Mouse (Mus musculus) layer of hippocampus, adult 18-20 months (tissue): ENCODE data around the gene Sytl1. TPM values are rescaled to one million over a fixed set of nuclear protein-coding genes. Genes with fewer than 3 reads are reported as not detected.

Source experiments
- DNase-seq, 2 experiments: peaks; one replicate each; pipeline ENCODE4 v3.0.0; 2022; ENCODE audit warnings: low spot score in 2 of 2
- total RNA-seq, 2 experiments: library from RNA; stranded (reverse); gene quantifications; 2 replicates each; pipeline ENCODE4 v1.2.3; 2021

Gene Sytl1
- total RNA-seq, 2 experiments from 2014 or later = 0.68 to 1.6 TPM

DNA sequence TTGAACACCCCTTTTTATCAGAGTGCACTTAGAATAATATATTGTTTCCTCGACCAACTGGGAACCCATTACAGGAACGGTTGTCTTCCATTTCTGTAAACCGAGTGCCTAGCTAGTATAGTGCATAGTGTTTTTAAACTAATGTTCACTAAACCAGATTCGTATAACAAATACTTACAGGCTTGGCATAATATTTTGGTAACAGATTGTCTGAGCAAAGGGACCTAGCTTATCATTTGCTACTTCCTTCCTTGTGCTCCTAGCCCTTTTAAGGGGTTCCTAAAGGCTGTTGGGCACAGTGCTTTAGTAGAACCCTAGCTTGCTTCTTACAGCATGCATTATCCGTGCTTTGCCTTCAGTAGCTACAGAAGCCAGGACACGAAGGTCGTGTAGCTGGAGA lies 18.6 kb upstream of the Sytl1 start:
- DNase-seq = no peak

DNA sequence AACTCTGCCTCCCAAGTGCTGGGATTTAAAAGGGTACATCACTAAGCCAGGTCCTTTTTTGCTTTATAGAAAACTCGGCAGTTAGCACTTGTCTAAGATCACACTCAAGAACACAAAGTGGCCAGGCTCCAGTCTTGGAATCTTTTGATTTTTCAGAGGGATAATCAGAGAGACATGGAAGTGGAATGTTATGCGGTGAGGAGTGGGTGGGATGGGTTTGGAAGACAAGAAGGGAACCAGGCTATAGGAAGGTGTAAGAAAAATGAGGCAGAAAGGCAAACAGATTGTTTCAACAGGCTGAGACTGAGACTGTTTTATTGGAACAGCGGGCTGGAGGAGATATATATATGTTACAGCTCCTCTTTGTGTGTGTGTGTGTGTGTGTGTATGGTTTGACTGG lies 15.6 kb upstream of the Sytl1 start:
- no peak for DNase-seq

DNA sequence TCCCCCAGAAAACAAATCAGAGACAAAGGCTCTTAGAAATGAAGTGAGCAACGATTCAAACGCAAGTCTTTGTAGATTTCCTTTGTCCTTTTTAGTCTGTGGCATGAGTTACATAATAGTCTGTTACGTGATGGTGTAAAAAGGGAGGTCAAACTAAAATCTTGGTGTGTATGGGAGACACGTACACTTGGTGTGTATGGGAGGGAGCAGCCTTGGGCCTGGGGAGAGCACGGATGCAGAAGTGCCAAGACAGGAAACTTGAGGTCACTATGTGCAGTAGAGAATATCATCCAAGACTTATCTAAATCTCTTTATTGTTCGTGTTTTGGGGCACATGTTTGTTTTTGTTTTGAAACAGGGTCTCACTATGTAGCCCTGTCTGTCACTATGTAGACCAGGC lies 15.2 kb upstream of the Sytl1 start:
- no peak for DNase-seq

DNA sequence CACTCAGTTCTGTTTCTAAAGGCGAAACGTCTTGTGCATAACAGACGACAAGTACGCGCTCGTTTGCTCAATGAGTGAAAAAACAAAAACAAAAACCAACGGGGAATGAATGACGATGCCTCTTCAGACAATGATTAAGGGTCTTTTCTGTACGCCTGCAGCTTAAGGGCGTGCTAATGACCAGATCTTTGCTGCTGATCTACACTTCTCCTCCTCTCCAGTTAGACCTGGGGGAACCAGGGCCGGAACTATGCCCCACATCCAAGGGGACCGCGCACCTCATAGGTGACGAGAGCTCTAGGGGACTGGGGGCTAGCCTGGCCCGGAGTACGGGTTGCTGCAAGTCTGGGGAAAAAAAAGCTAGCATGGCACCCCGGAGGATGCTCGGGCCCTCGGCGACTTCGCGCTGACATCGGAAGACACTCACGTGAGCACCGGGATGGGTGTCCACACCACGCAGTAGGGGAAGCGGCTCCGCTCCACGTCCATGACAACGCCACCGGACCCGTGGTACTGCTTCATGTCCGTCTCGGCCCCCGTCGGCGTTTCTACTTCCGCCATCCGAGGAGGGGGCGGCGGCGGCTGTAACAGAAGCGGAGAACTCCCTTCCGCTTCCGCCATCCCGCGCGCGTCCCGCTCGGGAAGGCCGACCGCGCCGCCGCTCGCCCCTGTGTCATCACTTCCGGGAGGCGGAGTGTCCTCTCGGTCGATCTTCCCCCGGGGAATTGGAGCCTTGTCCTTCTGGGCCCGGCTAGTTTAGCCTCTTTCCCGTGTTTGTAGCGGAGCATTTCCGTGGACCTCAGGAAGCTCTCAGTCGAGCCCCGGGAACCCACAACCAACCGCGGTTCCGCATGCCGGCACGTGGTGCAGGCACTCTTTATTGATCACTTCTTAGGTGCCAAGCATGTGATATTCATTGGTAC lies 14.5 kb upstream of the Sytl1 start, which contains the start of gene Tmem222:
Gene Tmem222, minus strand, starts transcription at position 689 of the 923 bp plus-strand sequence.
- DNase-seq = peak; percentile 97

DNA sequence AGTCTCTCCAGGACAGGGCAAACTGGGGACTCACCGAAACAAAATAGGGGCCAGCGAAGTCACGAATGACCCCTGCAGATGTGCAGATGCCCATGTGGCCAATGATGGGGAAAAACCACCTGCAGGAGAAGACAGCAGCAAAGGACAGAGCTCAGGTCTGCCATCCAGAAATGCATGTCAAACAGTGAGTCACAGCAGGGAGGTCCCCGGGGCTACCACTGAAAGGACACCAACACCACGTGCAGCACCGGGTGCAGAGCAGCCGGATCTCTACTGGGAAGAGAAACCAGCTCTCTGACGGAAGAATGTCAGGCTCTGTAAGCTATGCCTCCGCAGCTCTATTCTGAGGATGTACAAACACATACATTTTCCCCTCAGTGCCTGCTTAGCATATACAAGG lies 8.0 kb upstream of the Sytl1 start:
- no peak for DNase-seq

DNA sequence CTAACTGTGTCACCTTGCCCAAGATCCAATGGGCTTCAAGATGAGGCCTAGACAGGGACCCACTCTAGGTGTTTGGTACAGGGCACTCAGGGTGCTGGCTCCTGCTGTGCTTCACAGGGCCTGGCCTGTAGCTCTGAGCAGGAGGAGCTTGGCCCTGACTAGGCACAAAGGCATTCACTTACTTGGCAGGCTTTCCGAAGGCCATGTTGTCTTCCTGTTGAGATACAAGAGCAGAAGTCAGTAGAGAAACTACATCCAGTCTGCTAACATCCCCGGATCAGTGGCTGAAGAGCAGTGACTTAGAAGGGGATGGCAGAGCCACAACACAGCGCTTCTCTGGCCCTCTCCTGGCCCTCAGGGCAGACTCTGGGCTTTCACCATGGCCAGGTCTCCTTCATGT lies 6.7 kb upstream of the Sytl1 start:
- DNase-seq = no peak

DNA sequence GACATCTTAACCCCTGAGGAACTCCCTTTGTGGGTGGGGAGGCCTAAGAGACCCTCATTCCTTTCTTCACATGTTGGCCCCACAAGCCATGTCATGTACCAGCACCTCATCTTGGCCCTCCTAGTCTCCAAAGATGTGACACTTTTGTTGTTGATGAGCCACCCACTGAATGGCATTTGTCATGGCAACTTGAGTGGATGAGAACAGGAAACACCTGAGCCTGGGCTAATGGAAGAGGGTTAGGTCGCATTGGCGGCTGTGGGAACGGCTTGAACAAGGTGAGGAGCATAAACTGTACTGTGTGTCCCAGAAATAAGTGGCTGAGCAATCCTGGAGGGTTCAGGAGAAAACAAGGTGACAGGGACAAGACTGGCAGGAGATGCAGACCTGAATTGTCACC lies 6.0 kb upstream of the Sytl1 start:
- DNase-seq = no peak

DNA sequence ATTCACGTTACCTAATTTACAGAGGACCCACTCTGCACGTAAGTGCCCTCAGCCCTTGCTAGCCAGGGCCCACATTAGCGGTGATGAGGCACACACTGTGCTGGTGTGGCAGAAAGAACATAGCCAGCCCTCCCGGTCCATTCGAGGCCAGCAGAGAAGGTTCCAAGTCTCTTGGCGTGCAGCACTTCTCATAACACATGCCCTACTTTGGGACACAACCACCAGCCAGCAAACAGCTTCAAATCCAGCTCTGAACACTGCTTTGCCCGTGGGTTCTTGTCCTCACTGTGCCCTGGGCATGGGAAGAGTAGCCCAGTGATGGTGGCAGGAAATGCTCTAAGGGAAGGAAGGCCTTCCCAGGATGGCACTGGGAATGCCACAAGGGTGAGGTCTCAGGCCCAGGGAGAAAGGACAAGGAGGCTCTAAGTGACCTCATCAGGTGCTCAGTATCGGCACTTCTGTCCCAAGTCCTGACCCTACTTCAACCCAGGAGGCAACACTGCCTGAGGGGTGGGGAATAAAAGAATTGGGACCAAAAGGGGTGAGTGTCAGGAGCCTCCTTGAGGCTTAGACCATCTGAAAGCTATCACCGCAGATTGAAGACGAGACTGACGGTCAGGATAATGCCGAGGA lies 3.5 kb upstream of the Sytl1 start:
- DNase-seq = no peak

DNA sequence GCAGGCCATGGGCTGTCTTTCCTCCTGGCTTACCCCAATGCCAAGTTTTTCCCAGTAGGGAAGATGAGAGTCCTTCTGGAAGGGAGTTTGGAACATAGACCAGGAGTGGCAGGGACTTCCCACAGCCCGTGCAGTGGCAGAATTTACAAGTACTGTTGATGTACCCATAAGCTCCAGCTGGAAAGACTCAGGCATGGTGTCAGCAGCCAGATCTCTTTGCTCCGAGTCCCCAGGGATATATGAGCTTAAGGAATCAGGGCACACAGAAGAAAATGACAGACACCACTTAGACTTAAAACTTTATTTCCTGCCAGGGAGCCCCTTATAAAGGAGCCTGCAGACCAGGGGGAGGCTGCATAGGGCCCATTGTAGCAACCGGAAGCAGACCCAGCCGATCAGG lies 2.8 kb upstream of the Sytl1 start:
- DNase-seq = no peak

DNA sequence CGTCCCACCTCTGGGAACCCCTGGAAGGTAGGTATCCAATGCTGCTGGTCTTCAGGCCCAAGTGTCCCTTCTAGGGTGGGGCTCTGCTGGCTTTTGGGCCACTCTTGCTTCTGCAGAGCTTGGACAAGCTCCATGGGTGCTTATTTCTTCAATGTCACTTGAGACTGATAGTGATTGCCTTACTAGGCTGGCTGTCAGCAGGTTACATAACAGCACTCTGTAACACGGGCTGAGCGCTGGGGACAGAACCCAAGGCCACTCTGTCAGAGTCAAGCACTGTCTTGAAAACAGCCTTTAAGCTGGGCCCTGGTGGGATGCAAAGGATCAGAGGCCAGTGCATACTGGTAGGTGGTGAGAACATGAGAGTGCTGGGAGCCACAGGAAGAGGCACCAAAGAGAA lies 2.4 kb upstream of the Sytl1 start:
- DNase-seq = no peak

DNA sequence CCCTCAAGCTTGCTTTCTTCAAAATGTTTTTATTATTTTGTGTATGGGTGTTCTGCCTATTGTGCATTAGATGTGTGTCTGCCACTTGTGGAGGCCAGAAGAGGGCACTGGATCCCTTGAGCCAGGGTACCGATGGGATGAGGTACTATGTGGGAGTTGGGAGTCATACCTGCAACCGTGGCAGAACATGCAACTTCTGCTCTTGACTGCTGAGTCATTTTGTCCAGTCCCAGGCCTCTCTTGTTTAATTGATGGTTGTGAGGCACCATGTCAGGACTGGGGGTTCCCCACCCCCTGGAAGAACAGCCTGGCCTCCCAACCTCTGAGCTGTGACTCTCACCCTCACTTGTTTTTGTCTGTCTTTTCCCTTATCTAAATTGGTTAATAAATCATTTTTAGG lies 1.6 kb upstream of the Sytl1 start:
- no peak for DNase-seq

DNA sequence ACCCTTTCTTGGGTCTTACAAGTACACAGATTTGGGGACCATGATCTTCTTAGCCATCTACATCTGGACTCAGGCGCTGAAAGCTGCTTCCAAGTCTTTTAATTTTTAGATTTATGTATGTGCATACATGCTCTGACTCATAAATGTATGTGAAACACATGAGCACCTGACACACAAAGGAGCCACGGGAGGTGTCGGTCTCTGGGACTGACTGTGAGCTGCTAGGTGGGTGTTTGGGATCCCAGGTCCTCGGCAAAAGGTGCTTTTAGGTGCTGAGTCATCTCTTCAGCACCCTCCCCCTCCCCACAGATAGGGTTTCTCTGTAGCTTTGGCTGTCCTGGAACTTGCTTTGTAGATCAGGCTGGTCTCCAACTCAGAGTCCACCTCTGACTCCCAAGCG lies 843 bp upstream of the Sytl1 start:
- DNase-seq = no peak

DNA sequence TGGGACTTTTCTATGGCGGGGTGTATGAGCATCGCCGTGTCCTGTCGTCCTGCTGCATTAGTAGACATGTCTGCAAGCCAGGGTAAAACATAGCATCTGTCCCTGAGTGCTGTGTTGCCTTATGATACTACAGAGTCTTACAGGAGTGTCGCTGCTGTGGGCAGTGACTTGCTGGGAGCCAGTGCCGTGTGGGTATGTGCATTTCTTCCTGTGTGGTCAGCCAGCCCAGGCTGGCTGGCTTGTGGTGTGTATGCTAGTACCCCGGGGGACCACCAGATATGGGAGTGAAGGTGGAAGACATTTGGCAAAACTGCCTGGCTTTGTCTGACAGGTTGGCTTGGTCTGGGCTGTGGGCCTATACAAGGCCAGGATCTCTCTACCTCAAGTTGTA lies 543 bp downstream of the Sytl1 start:
- DNase-seq = no peak

DNA sequence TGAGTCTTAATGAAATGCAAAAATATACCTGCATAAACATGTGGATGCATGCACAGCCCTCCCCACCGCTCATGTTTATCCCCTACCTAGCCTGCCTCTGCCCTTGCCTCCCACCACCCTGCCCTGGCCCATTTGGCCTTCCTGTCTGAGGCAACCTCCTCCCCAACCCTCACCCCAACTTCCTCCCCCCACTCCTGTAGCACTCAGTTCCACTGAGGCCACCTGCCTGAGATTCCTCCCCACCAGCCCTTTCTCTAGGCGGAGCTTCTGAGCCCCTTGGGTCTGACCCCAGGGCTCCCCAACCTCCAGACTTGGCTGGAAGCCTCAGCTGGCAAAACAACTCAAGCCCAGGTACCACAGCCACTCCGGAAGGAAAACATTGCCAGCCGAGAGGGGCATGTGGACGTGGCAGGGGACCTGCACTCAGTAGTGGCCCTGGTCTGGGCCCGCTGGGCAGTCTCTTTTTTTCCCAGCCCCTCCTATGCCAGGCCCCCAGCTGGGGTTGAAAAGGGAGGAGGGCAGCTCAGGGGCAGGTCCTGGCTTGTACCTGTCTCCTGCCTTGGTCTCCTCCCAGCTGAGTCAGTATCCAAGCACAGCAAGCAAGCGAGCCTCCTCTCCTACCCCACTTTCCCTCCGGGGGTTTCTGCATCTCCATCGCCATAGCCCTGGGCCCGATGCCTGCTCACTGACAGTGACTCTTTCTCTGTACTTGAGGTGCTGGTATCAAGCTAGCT lies 1.1 kb downstream of the Sytl1 start:
- no peak for DNase-seq

DNA sequence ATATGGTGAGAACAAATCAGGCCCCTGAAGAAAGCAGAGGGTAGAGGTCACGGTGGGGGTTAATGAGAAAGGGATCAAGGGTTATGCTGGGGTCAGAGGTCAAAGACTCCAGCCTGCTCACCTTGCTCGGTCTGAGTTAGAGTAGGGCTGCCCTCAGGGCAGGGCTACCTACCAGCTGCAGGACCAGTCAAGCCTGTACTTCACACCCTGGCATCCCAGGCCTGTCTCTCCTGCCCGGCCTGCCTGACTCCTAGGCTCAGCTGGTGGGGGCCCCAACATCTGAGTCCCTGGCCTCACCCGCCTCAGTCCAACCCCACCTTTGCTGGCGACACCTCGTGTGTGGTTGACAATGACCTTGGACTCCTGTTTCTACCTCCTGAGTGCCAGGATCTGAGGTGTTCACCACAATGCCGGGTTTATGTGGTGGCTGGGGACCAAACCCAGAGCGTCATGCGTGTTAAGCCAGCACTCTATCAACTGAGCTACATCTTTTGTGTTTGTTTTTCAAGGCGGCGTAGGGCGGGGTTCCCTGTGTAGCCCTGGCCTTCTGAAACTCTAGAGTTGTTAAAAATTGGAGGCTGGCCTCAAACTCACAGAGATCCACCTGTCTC lies 5.0 kb downstream of the Sytl1 start:
- no peak for DNase-seq

DNA sequence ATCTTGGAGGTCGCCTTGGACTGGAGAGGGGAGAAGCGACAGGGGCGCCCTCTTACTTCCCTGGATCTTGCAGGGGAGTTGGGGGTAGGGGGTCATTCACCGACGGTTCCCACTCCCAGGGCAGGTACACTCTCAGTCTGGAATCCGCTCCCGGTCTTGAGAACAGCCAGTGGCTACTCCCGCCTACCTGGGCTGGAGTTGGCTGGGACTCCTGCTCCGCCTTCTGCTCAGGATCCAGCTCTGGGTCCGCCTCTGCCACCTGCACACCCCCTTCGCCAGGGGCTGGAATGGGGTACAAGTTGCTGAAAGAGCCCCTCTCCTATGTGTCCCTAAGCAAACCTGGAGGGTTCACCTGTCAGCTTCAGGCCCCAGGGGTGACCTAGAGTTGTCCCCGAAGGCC lies 5.7 kb downstream of the Sytl1 start:
- no peak for DNase-seq

DNA sequence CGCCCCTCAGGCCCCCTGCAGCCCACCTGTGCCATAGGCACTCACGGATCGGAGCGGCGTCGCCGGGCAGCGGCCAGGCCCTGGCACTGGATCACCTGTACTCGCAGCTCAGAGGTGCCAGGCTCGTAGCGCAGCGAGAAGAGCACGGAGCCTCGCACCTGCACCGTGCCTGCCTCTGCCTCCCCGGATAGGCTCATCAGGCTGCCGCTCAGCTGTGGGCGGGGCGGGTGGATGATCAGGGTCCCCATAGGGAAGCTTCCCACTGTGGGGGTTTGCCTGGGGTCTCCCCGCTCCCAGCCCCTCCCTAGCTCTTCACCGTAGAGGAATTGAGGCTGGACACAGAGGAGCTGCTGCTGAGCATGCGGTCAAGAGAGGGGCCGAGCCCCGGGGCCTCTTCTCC lies 6.1 kb downstream of the Sytl1 start:
- no peak for DNase-seq

DNA sequence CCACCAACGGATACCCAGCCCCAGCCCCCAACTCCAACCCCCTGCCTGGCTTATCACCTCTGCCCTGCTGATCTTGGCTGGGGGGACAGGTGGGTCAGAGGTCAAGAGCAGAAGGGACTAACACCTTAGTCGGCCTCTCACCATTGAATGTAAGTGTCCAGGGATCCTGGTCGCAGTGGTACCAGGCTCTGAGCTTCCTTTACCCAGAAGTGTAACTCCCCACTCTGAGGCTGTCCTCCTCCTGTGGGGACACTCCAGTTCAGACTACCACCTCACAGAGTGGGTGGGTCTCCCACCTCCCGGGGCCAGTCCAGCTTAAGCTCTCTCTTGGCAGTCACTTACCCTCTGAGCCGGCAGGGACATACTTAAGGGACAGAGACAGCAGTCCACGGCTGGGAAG lies 7.5 kb downstream of the Sytl1 start:
- DNase-seq = no peak

DNA sequence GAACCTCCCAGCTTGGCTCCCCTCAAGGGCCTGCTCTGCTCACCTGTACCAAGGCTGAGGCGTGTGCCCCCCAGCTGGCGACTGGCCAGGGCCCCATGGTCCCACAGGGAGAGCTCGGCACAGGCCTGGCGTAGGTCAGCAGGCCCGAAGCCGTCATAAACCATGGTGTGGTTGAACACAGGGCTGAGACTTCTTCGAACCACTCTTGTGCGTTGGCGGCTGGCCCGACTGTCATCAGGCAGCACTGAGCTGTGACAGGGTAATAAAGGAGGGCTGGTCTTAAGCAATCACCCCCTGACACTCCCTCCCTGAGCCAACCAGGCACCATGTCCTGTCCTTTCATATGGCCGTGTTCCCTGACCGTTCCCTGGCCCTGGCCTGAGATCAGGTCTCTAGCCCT lies 9.5 kb downstream of the Sytl1 start:
- DNase-seq = no peak

DNA sequence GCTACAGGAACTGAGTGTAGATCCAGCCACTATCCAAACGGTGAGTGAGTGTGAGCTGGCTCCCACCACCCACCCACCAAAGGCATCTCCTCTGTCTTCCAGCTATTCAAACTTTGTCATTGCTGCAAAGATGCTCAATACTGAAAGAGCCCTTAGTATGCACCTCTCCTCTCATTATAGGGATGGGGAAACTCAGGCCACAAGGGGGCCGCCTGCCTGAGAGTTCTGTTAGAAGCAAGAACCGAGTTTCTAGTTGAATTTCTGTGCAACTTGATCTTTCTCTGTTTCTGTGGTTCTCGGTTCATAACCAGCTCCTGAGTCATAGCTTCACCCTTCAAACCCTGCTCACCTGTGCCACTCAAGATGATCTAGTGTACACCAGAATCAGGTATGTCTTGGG lies 10.8 kb downstream of the Sytl1 start:
- DNase-seq = no peak

DNA sequence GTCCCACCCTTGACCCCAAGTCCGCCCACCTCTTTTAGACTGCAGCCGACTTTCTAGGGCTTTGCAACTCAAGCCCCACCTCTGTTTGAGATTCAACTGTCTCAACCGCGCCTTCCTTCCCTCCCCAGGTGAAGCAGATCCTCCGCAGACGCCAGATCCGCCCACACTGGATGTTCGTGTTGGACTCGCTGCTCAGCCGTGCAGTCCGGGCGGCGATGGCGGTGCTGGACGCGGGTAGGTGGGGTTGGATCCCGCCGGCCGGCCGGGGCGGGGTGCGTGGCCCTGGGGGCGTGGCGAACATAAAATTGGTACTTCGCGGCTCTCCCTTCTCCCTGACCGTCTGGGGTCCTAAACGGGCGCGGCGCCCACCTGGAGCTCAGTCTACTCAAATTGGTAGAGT lies 11.7 kb downstream of the Sytl1 start:
- no peak for DNase-seq

DNA sequence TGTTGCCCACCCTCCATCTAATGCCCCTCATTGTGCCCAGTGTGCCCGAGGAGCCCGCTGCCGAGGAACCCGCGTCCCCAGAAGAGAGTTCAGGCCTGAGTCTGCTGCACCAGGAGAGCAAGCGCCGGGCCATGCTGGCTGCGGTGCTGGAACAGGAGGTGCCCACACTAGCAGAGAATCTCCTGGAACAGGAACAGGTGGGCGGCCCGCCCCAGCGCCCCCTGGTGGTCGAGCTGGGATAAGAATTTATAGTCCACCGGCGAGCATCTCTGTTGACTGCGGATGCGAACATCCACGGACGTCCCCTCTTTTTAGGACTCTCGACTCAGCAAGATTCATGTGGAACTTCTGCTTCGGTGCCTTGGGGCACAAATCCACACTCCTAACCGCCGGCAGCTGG lies 12.3 kb downstream of the Sytl1 start:
- DNase-seq = peak; percentile 69 to 83
